Mouse (Mus musculus) cerebellum, adult 2 months (tissue): ENCODE data around the gene Hoxd9.

Experiments
- CTCF ChIP-seq: fragments of 200-500 bp; IDR thresholded peaks from 2 replicates; pipeline ENCODE4 v1.5.1; 2011; ENCODE audit warnings: low read depth, mild to moderate bottlenecking, control low read depth, low read length, moderate library complexity, borderline replicate concordance; ENCODE audit not compliant: insufficient read depth
- POLR2A ChIP-seq: fragments of 200-500 bp; IDR thresholded peaks from 2 replicates; pipeline ENCODE4 v1.6.1; 2011; ENCODE audit warnings: low read length, control low read depth, borderline replicate concordance; ENCODE audit not compliant: insufficient read depth

DNA sequence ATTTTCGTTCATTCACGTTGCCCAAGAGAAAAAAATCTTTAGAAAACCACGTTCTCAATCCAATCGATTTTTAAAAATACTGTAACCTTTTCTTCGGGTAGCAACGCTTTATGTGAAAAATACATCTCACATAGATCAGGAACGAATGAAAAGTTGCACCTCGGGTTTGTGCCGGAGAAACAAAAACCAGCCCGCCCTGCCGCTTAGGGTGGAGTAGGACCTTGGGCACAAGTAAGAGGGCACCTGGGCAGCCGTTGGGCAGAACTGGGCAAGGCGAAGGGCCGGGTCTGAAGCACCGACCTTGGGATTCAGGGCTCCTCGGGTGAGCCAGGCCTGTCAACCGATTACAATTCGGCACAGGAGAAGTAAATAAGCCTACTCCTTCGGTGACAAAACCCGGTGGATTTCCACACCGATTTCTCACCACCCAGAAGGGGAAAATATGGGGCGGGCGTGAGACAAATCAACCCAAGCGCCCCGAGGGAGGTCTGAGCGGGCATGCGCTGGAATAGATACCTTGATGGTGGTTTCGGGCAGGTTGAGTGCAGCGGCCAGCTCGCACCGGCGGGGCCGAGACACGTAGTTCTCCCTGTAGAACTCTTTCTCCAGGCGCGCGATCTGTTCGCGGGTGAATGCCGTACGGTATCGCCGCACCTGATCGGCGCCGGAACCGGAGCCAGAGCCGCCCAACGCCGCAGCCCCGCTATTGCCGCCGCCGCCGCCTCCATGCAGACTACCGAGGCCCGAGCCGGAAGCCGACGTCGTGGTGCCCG lies 40.1 kb upstream of the Hoxd9 start:
- TF ChIP-seq CTCF (no peak), POLR2A (no peak)
